In genomic region chr12:51117436-51118020, GRCm38 (mm10) we compare ENCODE assay signal across 15 mouse cellular contexts.
DNase-seq lines count a peak whose midpoint lies in the region; ATAC-seq lines count a peak whose summit lies in the region.
"Had no signal": no experiment of that assay in that cellular context is flagged by ENCODE, and none has a peak within 500 bp of the region (broad histone marks: within the 10 kb centered on the region; RNA-seq: fewer than 3 reads in every experiment).

No protein-coding gene starts in this region.

- H3K9ac ChIP-seq in forebrain, embryonic 13.5 days = no peak overlapping the region
- H3K9ac ChIP-seq in forebrain, embryonic 11.5 days (ENCODE audit: low read length) = no peak overlapping the region
- no peak overlapping the region for H3K9ac ChIP-seq in hindbrain, embryonic 14.5 days

- peaks cover 15% of the 10 kb centered on the region for H3K4me1 ChIP-seq in forebrain, embryonic 13.5 days
- no peaks in the 10 kb centered on the region for H3K4me1 ChIP-seq in forebrain, embryonic 11.5 days (replicated peaks; ENCODE audit: control insufficient read depth, insufficient read depth, low read length)
- H3K4me1 ChIP-seq in hindbrain, embryonic 14.5 days (replicated peaks; ENCODE audit: control insufficient read depth, insufficient read depth, low read length) = no peaks in the 10 kb centered on the region
- H3K4me1 ChIP-seq: megakaryocyte, embryonic 14.5 days had no signal

- no peak overlapping the region for H3K4me3 ChIP-seq in forebrain, embryonic 13.5 days
- no peak overlapping the region for H3K4me3 ChIP-seq in forebrain, embryonic 11.5 days (ENCODE audit: low read depth, low read length)
- no peak overlapping the region for H3K4me3 ChIP-seq in hindbrain, embryonic 14.5 days (replicated peaks; ENCODE audit: low read length)
- H3K4me3 ChIP-seq: megakaryocyte, embryonic 14.5 days had no signal

- peak; percentile 90 for ATAC-seq in forebrain, embryonic 13.5 days
- ATAC-seq in forebrain, embryonic 11.5 days (replicated peaks; ENCODE audit: low FRiP score) = no peak
- ATAC-seq in hindbrain, embryonic 14.5 days (ENCODE audit: low FRiP score) = peak; percentile 79
- ATAC-seq: activated CD4-positive, CD25-positive, alpha-beta regulatory T cell, adult 4 months had no signal

- no peaks in the 10 kb centered on the region for H3K36me3 ChIP-seq in forebrain, embryonic 13.5 days (ENCODE audit: poor library complexity, severe bottlenecking)
- no peaks in the 10 kb centered on the region for H3K36me3 ChIP-seq in forebrain, embryonic 11.5 days (ENCODE audit: control insufficient read depth, insufficient read depth, low read length)
- H3K36me3 ChIP-seq in hindbrain, embryonic 14.5 days (replicated peaks; ENCODE audit: control insufficient read depth, insufficient read depth) = no peaks in the 10 kb centered on the region
- H3K36me3 ChIP-seq: G1E had no signal

- no peaks in the 10 kb centered on the region for H3K9me3 ChIP-seq in forebrain, embryonic 13.5 days (replicated peaks)
- H3K9me3 ChIP-seq in forebrain, embryonic 11.5 days (ENCODE audit: control insufficient read depth, low read length) = no peaks in the 10 kb centered on the region
- H3K9me3 ChIP-seq in hindbrain, embryonic 14.5 days (ENCODE audit: control insufficient read depth, low read length) = no peaks in the 10 kb centered on the region

- intact Hi-C loops in gastrocnemius, postnatal 36 days (cut with DNase I) = no loop called here

- H3K27ac ChIP-seq in forebrain, embryonic 13.5 days = peak overlapping the region; percentile 91
- H3K27ac ChIP-seq in forebrain, embryonic 11.5 days (ENCODE audit: low read depth, low read length) = no peak overlapping the region
- H3K27ac ChIP-seq in hindbrain, embryonic 14.5 days = peak overlapping the region; percentile 43; the same call in 1 of the 2 replicates
- H3K27ac ChIP-seq: kidney, postnatal 0 days had no signal

- WGBS in forebrain, embryonic 13.5 days = 47% methylated on average over 8 of the region's 8 CpGs
- WGBS in forebrain, embryonic 11.5 days = 75% methylated on average over 8 of the region's 8 CpGs
- WGBS in hindbrain, embryonic 14.5 days = 63% methylated on average over 8 of the region's 8 CpGs

- H3K4me2 ChIP-seq in forebrain, embryonic 13.5 days = peak overlapping the region; percentile 27; the same call in 1 of the 2 replicates
- H3K4me2 ChIP-seq in forebrain, embryonic 11.5 days (ENCODE audit: low read depth, low read length, severe bottlenecking) = no peak overlapping the region
- no peak overlapping the region for H3K4me2 ChIP-seq in hindbrain, embryonic 14.5 days (replicated peaks)

- H3K27me3 ChIP-seq in forebrain, embryonic 13.5 days = no peaks in the 10 kb centered on the region
- H3K27me3 ChIP-seq in forebrain, embryonic 11.5 days (ENCODE audit: control insufficient read depth, insufficient read depth, low read length) = no peaks in the 10 kb centered on the region
- H3K27me3 ChIP-seq in hindbrain, embryonic 14.5 days (ENCODE audit: control insufficient read depth, insufficient read depth, low read length) = no peaks in the 10 kb centered on the region
- H3K27me3 ChIP-seq: megakaryocyte, embryonic 14.5 days had no signal

- no peak for DNase-seq in forebrain, embryonic 11.5 days (ENCODE audit: low spot score)
- DNase-seq in kidney, adult 9 months = peak; percentile 73
- DNase-seq in kidney, postnatal 14 days = no peak
- peak; percentile 63 for DNase-seq in Muller cell, postnatal 12 days (ENCODE audit: inconsistent ontology term)
- DNase-seq in hindbrain, embryonic 14.5 days (ENCODE audit: low spot score) = no peak
- DNase-seq in adrenal gland, postnatal 10 days = no peak
- DNase-seq in gastrocnemius, postnatal 36 days = no peak
- DNase-seq: B cell, adult 2 months; lung, adult 18-20 months; thymus, postnatal 25 days had no signal

Comparison
In these comparisons a context has a peak if more than half of its experiments do, and no peak if none do; other contexts are left out.
1. DNase-seq: peak in kidney, adult 9 months (single experiment) and Muller cell, postnatal 12 days (single experiment); none in forebrain, embryonic 11.5 days (single experiment), kidney, postnatal 14 days (single experiment), hindbrain, embryonic 14.5 days (single experiment), adrenal gland, postnatal 10 days (single experiment) and gastrocnemius, postnatal 36 days (0 of 2).